Mouse (Mus musculus) forebrain, embryonic 13.5 days (tissue): Measurements from ENCODE around the gene Gm20388. TPM values are rescaled to one million over a fixed set of nuclear protein-coding genes. Genes with fewer than 3 reads are reported as not detected.
A peak's percentile ranks its signal among the peaks of the same experiment; 100 is the strongest.

Experiments used
- ATAC-seq: fragments of 200-750 bp; cut with Nextera tagmentation; 2 replicates; pipeline ENCODE4 v1.8.0; 2017
- H3K27ac ChIP-seq: fragments of 300-500 bp; sonication (generic); 2 replicates; pipeline ENCODE4 v1.5.1; 2015; ENCODE audit warnings: inconsistent platforms, mild to moderate bottlenecking, moderate library complexity
- H3K27me3 ChIP-seq: fragments of 300-500 bp; sonication (generic); 2 replicates; pipeline ENCODE4 v1.6.1; 2015; ENCODE audit warnings: mild to moderate bottlenecking, inconsistent platforms
- H3K36me3 ChIP-seq: fragments of 300-500 bp; sonication (generic); 2 replicates; pipeline ENCODE4 v1.6.1; 2015; ENCODE audit warnings: mild to moderate bottlenecking, inconsistent platforms; ENCODE audit not compliant: poor library complexity, severe bottlenecking
- H3K4me1 ChIP-seq: fragments of 300-500 bp; sonication (generic); 2 replicates; pipeline ENCODE4 v1.6.1; 2015; ENCODE audit warnings: inconsistent platforms
- H3K4me2 ChIP-seq: fragments of 300-500 bp; sonication (generic); 2 replicates; pipeline ENCODE4 v1.6.1; 2015; ENCODE audit warnings: inconsistent platforms, mild to moderate bottlenecking, moderate library complexity
- H3K4me3 ChIP-seq: fragments of 300-500 bp; sonication (generic); 2 replicates; pipeline ENCODE4 v1.5.1; 2015; ENCODE audit warnings: mild to moderate bottlenecking, inconsistent platforms
- H3K9ac ChIP-seq: fragments of 300-500 bp; sonication (generic); 2 replicates; pipeline ENCODE4 v1.6.1; 2015; ENCODE audit warnings: mild to moderate bottlenecking, inconsistent platforms
- H3K9me3 ChIP-seq: fragments of 300-500 bp; sonication (generic); replicated peaks from 2 replicates; pipeline ENCODE4 v1.6.1; 2016; ENCODE audit warnings: inconsistent platforms
- whole genome bisulfite sequencing: fragments of 180-500 bp; shearing (Covaris S2); methylation state at CpG from one replicate; pipeline ENCODE4 v1.1.7; 2015; 5-methylcytosine and 5-hydroxymethylcytosine counted together
- polyA plus RNA-seq: library from polyadenylated mRNA; unstranded; fragments of >200 nt; fragmentation: Nextera tagmentation; extraction: Ambion mirVana; gene quantifications from 2 replicates; pipeline ENCODE4 v1.2.1, GENCODE M21; 2015

Gm20388 gene
- polyA plus RNA-seq, 1 experiment from 2014 or later, result 5.6 TPM

DNA sequence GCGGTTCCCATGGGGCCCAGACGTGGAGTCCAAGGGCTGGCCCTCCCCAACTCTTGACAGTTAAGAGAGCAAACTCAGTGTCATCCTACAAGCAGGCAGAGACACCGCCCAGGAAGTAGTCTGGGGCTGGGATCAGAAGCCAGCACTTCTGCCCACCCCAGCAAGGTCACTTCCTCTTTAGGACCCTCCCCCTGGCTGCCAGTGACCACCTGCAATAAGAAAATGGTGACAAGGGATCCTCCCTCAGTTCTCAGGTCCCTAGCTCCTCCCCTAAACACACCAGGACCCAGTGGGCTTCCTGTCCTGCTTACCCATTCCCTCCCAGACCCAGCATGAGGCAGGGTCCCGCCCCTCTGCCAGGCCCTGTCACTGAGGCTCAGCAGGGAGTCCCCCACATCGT is 2637.2 kb downstream of the Gm20388 start:
- Histone ChIP-seq H3K27ac (no peak overlapping the region), H3K27me3 (peaks cover 47% of the 10 kb centered on the region), H3K9ac (no peak overlapping the region), H3K9me3 (no peaks in the 10 kb centered on the region), H3K36me3 (no peaks in the 10 kb centered on the region), H3K4me3 (no peak overlapping the region), H3K4me2 (no peak overlapping the region), H3K4me1 (peaks cover 18% of the 10 kb centered on the region)
- no peak for ATAC-seq
- WGBS, result 37% methylated on average over 5 of the region's 5 CpGs

DNA sequence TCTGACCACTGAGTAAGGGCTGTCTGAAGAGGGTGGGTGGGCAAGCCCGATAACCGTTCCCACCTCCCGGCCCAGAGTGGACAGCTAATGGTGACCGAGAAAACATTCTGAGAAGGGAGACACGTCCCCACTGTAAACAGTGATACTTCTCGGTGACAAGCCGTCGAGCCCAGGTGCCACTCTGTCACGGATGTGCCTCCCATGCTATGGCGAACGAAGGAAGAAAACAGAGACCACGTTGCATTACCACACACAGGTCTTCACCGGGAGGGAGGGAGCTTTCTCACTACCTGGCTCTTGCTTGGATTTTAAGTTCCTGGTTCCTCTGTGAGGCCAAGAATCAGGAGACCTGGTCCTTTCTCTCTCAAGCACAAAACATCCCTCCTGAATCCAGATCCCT is 2637.7 kb downstream of the Gm20388 start:
- Histone ChIP-seq H3K4me2 (no peak overlapping the region), H3K36me3 (no peaks in the 10 kb centered on the region), H3K9me3 (no peaks in the 10 kb centered on the region), H3K27me3 (peaks cover 47% of the 10 kb centered on the region), H3K27ac (no peak overlapping the region), H3K4me1 (peaks cover 18% of the 10 kb centered on the region), H3K4me3 (no peak overlapping the region), H3K9ac (no peak overlapping the region)
- ATAC-seq, result no peak
- 80% methylated on average over 13 of the region's 13 CpGs for WGBS

DNA sequence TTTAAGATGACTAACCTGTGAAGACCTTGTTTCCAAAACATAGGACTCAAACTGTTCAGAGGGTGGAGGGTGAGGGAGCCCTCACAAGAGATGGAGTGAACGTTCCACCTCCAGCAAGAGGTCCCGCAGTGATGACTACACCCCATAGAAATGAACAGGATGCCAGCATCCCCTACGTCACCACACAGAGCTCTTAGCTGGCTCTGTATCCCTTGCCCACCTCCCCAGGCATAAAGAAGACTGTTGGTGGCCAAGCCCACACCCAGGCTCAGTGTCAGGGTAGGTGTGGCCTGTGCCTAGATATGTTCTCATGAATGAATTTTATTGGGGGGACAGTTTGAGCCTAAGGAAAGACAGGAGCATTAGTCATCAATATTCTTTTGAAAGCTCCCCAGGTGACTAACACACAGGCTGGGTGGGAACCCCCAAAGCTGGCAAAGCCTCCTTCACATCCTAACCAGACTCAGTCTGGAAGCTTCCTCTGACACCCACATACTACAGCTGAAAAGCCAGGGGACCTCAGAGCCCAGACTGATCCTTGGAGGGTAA is 2638.3 kb downstream of the Gm20388 start:
- H3K27me3 ChIP-seq, result peaks cover 47% of the 10 kb centered on the region
- no peak overlapping the region for H3K27ac ChIP-seq
- no peak overlapping the region for H3K4me2 ChIP-seq
- H3K9me3 ChIP-seq, result no peaks in the 10 kb centered on the region
- H3K4me1 ChIP-seq, result peaks cover 18% of the 10 kb centered on the region
- ATAC-seq, result no peak
- 88% methylated on average over 3 of the region's 3 CpGs for WGBS
- no peak overlapping the region for H3K4me3 ChIP-seq
- no peak overlapping the region for H3K9ac ChIP-seq
- H3K36me3 ChIP-seq, result no peaks in the 10 kb centered on the region

DNA sequence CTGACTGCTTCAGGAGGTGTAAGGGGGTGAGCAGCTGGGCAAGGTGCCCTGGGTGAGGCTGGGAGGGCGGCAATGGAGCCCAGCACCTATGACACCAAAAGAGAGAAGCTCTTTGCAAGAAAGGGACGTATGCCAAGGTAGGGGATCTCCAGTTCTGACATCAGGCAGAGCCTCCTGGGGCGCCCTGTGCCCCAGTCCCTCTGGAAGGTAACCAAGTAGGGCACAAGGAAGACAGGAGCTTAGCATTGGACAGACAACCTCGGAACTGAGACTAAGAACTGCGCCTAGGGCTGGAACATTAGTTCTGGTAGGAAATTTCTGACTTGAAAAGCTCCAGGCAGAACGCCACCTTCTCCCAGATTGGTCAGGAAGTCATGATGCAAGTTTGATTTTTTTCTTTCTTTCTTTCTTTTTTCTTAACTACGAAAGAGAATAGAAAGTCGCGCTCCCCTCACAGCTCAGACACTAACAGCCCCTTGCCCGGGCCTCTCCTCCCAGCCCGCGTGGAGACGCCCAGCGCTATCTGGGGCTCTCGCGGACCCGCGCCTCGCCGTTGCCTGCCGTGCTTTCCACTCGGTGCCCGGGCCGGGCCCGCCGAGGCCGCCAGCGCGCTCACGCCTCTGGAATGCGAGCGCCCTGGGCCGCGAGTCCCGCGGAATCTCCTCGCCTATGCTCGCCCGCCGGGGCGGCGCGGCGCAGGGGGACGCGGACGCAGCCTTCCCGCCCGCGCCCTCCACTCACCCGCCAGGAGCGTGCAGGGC is 2639.8 kb downstream of the Gm20388 start:
- Histone ChIP-seq H3K4me2 (peak overlapping the region; percentile 83), H3K9ac (peak overlapping the region; percentile 64), H3K4me1 (peaks cover 18% of the 10 kb centered on the region), H3K9me3 (no peaks in the 10 kb centered on the region), H3K27ac (no peak overlapping the region), H3K36me3 (no peaks in the 10 kb centered on the region), H3K27me3 (peaks cover 47% of the 10 kb centered on the region), H3K4me3 (peak overlapping the region; percentile 47)
- peak; percentile 65; the same call in 1 of the 2 replicates for ATAC-seq
- 5% methylated on average over 39 of the region's 52 CpGs for WGBS

DNA sequence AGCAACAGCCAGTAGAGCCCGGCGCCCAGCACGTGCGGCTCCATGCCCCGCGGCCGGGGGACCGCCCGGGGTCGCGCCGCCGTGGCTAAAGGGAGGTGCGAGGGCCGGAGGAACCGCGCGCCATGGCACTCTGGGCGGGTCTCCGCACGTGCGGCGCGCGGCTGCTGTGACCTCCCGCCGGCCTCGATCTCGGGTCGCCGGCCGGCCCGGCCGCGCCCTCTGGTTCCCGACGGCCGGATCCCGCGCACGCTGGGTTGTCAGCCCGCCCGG is 2640.3 kb downstream of the Gm20388 start:
- H3K36me3 ChIP-seq, result no peaks in the 10 kb centered on the region
- no peaks in the 10 kb centered on the region for H3K9me3 ChIP-seq
- no peak for ATAC-seq
- no peak overlapping the region for H3K27ac ChIP-seq
- H3K4me2 ChIP-seq, result peak overlapping the region; percentile 83
- peak overlapping the region; percentile 47 for H3K4me3 ChIP-seq
- under 1% methylated on average over 38 of the region's 43 CpGs for WGBS
- peaks cover 18% of the 10 kb centered on the region for H3K4me1 ChIP-seq
- peak overlapping the region; percentile 64 for H3K9ac ChIP-seq
- H3K27me3 ChIP-seq, result peaks cover 47% of the 10 kb centered on the region

DNA sequence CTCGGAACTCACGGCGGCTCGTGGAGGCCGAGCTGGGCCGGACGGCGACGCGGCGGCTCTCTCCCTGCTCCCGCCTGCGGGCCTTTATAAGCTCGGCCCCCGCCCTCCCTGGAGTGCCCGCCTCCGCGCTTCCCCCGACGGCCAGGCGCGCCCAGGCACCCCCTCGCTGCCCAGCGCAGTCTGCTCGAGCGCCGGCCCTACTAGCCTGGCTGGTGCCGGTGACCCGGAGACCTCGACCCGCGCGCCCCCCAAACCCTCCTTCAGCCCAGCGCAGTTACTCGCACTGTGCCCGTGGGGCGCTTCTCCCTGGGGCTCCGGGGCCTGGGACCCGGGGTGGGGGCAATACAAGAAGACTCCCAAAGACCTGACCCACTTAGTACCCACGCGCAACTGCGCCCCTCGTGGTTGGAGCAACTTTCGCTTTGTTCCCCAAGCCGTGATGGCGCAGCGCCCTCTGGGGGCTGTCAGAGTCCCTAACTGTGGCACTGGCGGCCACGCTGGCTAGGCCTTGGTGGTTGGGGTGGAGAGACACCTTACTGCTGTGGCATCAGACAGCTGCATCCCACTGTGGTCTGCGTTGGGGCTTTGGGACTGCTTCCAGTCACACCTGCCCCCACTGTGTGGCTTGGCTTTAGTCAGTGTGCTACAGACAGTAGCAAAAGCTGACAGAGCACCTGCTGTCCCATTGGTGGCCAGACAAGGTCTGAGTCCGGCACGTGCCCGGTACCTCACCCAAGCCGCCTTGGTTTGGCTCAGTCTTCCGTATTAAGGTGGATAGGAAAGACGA is 2640.8 kb downstream of the Gm20388 start, which contains the start of gene Piezo1:
TSS of gene Piezo1 (minus strand) at position 65 of the 787 bp plus-strand sequence.
- Histone ChIP-seq H3K4me1 (peaks cover 18% of the 10 kb centered on the region), H3K27ac (no peak within 1 kb of the TSS), H3K27me3 (peaks cover 47% of the 10 kb centered on the region), H3K4me2 (peak within 1 kb of the TSS; percentile 83), H3K9me3 (no peaks in the 10 kb centered on the region), H3K36me3 (no peaks in the 10 kb centered on the region), H3K4me3 (peak within 1 kb of the TSS; percentile 47), H3K9ac (peak within 1 kb of the TSS; percentile 64)
- 12% methylated on average over 51 of the region's 56 CpGs for WGBS
- ATAC-seq, result peak; percentile 54

DNA sequence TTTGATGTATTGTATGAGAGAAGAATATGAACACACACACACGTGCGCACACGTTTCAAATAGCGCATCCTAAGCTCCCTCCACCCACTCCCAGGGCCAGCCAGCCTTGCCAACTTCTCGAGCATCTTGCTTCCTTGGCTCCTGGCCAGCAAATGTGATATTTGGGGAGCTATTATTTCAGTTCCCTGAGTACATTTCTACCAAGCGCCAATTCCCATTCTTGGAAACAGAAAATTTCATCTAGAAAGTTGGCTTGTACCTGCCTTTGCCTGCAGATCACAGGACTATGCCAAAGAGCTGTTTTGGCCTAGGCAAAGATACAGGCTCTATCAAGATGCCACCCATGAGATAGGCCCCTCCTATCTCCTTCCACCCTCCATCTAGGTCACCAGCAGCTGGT is 2644.1 kb downstream of the Gm20388 start:
- Histone ChIP-seq H3K36me3 (no peaks in the 10 kb centered on the region), H3K4me2 (no peak overlapping the region), H3K9ac (no peak overlapping the region), H3K27me3 (peaks cover 25% of the 10 kb centered on the region), H3K27ac (no peak overlapping the region), H3K4me1 (peaks cover 18% of the 10 kb centered on the region), H3K4me3 (no peak overlapping the region), H3K9me3 (no peaks in the 10 kb centered on the region)
- no peak for ATAC-seq
- 79% methylated on average over 6 of the region's 6 CpGs for WGBS

DNA sequence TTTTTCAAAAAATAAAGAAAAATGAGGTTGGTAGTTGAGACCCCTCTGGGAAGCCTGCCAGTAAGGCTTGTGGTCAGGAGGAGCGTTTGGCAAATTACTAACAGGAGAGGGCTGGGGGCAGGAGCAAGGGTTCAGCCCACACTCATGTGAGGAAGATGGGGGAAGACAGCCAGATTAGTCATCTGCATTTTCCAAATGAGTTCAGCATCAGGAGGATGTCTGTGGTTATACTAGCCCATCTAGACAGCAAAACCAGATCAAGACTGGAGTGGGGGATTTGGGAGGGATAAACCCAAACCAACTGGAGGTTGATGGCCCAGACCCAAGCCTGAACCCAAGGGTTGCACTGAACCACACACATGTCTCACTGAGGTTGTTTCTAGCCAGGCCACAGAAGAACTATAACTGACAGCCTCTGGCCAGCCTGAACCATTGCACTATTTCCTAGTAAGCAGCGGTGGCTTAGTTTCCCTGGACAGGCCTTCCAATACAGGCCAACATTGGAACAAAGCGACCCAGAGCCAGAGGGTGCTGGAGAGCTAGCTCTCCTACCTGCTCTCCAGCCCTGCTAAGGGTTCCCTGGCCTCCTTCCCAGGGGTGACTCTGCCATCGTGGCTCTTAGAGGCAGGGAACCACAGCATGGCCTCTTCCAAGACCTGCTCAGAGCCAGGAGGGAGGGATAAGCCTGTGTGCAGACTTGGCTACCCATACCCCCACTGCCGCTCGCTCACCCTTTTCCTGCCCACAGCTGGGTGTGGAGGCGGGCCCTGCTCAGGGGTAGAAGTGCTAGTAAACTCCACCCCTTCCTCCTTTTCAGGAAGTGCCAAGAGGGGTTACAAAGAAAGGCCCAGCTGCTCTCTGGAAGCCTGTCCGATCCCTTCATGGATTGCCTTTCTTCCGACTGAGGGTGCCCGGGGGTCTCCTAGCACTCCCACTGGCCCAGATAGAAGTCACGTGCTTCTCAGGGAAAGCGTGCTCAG is 2645.7 kb downstream of the Gm20388 start:
- Histone ChIP-seq H3K9ac (no peak overlapping the region), H3K27me3 (peaks cover 9% of the 10 kb centered on the region), H3K27ac (no peak overlapping the region), H3K4me3 (no peak overlapping the region), H3K9me3 (no peaks in the 10 kb centered on the region), H3K4me1 (peaks cover 5% of the 10 kb centered on the region), H3K36me3 (no peaks in the 10 kb centered on the region), H3K4me2 (no peak overlapping the region)
- WGBS, result 63% methylated on average over 12 of the region's 12 CpGs
- ATAC-seq, result no peak

DNA sequence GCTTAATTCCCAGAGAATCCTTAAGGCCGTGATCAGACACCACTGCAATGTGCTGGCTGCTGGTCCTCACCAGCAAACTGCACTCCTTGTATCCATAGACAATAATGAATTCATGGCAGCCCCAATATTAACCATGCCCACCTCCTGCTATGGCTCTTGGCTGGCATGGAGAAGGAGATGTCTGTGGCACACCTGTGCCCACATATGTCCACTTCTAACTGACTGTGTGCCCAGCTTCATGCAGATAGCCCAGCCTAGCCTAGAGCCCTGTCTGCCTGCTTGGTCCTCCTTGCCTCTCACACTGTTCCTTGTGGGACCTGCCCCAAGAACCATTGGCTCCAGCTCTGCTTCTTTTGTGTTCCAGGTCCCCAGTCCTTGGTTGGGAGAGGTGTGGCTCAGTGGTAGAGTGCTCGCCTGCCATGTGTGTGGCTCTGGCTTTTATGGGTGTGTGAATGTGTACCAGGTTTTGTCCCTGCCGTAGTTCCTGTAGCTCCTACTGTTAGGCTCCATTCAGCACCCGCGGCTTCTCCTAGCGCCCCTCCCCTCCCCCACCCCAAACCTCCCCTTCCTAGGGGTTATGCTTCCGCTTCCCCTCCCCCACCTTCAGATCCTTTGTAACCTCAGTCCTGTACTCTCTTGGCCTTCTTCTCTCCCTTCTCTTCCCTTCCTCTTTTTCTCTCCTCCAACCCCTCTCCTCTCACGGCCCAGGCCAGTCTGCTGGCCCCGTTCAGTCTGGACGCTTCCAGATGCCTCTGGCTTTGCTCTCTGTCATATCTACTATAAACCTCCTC is 2646.8 kb downstream of the Gm20388 start:
- Histone ChIP-seq H3K27me3 (no peaks in the 10 kb centered on the region), H3K9me3 (no peaks in the 10 kb centered on the region), H3K27ac (no peak overlapping the region), H3K9ac (no peak overlapping the region), H3K36me3 (no peaks in the 10 kb centered on the region), H3K4me1 (no peaks in the 10 kb centered on the region), H3K4me2 (no peak overlapping the region), H3K4me3 (no peak overlapping the region)
- 50% methylated on average over 10 of the region's 10 CpGs for WGBS
- no peak for ATAC-seq

DNA sequence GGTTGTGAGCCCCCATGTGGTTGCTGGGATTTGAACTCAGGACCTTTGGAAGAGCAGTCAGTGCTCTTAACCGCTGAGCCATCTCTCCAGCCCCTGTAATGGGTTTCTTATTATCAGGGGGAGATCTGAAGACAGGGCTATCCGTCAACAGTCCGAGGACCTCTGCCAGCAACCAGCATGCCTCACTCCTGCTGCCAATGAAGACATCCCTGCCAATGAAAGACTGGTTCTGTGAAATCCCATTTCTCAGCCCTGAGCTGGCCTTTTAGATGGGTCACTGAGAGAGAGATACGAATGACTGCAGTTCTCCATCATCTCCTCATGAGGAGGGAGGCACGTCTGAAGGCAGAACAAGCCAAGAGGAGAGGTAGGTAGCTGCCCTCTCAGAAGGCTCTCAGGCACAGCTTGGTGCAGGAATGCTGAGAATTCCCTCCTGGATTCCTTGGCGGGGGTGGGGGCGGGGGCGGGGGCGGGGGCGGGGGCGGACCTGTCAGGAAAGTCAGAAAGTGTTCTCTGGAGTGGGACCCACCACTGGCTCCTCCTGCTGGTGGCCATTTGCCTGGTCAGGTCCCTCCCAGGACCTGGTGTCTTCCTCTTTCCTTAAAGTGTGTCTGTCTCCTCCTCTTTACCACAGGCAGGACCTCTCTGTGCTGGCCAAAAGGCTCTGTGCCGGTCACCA is 2648.2 kb downstream of the Gm20388 start:
- no peak overlapping the region for H3K4me2 ChIP-seq
- ATAC-seq, result no peak
- no peaks in the 10 kb centered on the region for H3K4me1 ChIP-seq
- no peak overlapping the region for H3K4me3 ChIP-seq
- H3K27me3 ChIP-seq, result no peaks in the 10 kb centered on the region
- H3K9ac ChIP-seq, result no peak overlapping the region
- H3K36me3 ChIP-seq, result no peaks in the 10 kb centered on the region
- no peak overlapping the region for H3K27ac ChIP-seq
- H3K9me3 ChIP-seq, result no peaks in the 10 kb centered on the region
- WGBS, result 17% methylated on average over 12 of the region's 12 CpGs

DNA sequence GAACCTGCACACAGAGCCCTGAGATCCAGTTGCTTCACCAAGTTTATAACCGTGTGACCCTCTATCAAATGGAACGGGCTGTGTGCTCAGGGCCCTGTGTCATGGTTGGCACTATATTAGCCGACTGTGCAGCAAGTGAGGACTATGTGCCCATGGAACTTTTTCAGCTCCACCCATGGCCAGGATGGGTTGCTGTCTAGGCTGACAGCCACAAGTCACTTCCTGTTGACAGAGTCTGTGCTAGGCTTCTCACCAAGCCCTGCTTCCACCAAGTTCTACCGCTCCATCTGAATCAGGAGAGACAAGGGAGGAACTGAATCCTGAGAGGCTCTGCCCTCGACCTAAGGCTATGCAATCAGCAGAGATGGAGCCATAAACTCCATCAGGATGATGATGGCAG is 2650.6 kb downstream of the Gm20388 start:
- Histone ChIP-seq H3K9ac (no peak overlapping the region), H3K4me1 (no peaks in the 10 kb centered on the region), H3K4me2 (no peak overlapping the region), H3K36me3 (no peaks in the 10 kb centered on the region), H3K27me3 (no peaks in the 10 kb centered on the region), H3K9me3 (no peaks in the 10 kb centered on the region), H3K27ac (no peak overlapping the region), H3K4me3 (no peak overlapping the region)
- 83% methylated on average over 5 of the region's 5 CpGs for WGBS
- ATAC-seq, result no peak
